Mouse (Mus musculus): Measurements from ENCODE around the gene Pex11g.

Gene Pex11g

GRCm38 (mm10) chr8:3415661-3416060 is 51.8 kb downstream of the Pex11g start:
- DNase-seq (ENCODE audit: low read depth, low spot score) = no peak

GRCm38 (mm10) chr8:3415259-3415658 is 52.2 kb downstream of the Pex11g start:
- no peak for DNase-seq (ENCODE audit: low read depth, low spot score)

- DNase-seq (ENCODE audit: low read depth, low spot score) = no peak
Observed at GRCm38 (mm10) chr8:3414639-3415190, 52.8 kb downstream of the Pex11g start.

- DNase-seq (ENCODE audit: low read depth, low spot score) = no peak
Observed at GRCm38 (mm10) chr8:3412816-3413215, 54.7 kb downstream of the Pex11g start.

- DNase-seq (ENCODE audit: low read depth, low spot score) = no peak
Observed at GRCm38 (mm10) chr8:3411901-3412301, 55.6 kb downstream of the Pex11g start.

GRCm38 (mm10) chr8:3411085-3411484 is 56.4 kb downstream of the Pex11g start:
- no peak for DNase-seq (ENCODE audit: low read depth, low spot score)

- no peak for DNase-seq (ENCODE audit: low read depth, low spot score)
Observed at GRCm38 (mm10) chr8:3407417-3407816, 60.1 kb downstream of the Pex11g start.
